Mouse (Mus musculus) myocyte (in vitro differentiated cells): ENCODE results near the gene Ssc5d. TPM values are rescaled to one million over a fixed set of nuclear protein-coding genes. Genes with fewer than 3 reads are reported as not detected.
A peak's percentile ranks its signal among the peaks of the same experiment; 100 is the strongest.
"Not testable (repeated sequence)": the region's sequence is repeated elsewhere in the genome, so short reads cannot be mapped to it uniquely, and the experiment has no call there.

Source experiments
- H3K27me3 ChIP-seq: one replicate; pipeline ENCODE4 v1.6.1; 2011; ENCODE audit not compliant: control insufficient read depth, insufficient read depth, insufficient read length
- H3K36me3 ChIP-seq: one replicate; pipeline ENCODE4 v1.6.1; 2011; ENCODE audit not compliant: control insufficient read depth, insufficient read depth
- H3K4me2 ChIP-seq: one replicate; pipeline ENCODE4 v1.6.1; 2011; ENCODE audit warnings: low read depth, control low read depth
- H3K4me3 ChIP-seq: one replicate; pipeline ENCODE4 v1.5.1; 2011; ENCODE audit warnings: mild to moderate bottlenecking, control low read depth, moderate library complexity
- H3K79me2 ChIP-seq: one replicate; pipeline ENCODE4 v1.6.1; 2011; ENCODE audit not compliant: control insufficient read depth, insufficient read depth
- H3ac ChIP-seq: one replicate; pipeline ENCODE4 v1.6.1; 2011; ENCODE audit not compliant: control insufficient read depth, insufficient read length
- CEBPB ChIP-seq: IDR thresholded peaks from 2 replicates; pipeline ENCODE4 v1.6.1; 2011; ENCODE audit warnings: mild to moderate bottlenecking, moderate library complexity; ENCODE audit not compliant: poor library complexity, insufficient read depth, severe bottlenecking
- E2F4 ChIP-seq: IDR thresholded peaks from one replicate; pipeline ENCODE4 v1.6.1; 2011; ENCODE audit warnings: mild to moderate bottlenecking, control low read depth, moderate library complexity; ENCODE audit not compliant: insufficient read depth
- MAX ChIP-seq: IDR thresholded peaks from one replicate; pipeline ENCODE4 v1.6.1; 2011; ENCODE audit warnings: low read depth, mild to moderate bottlenecking, control low read depth
- MYOD1 ChIP-seq, 3 experiments: IDR thresholded peaks; one replicate each; pipeline ENCODE4 v1.6.1; 2011; ENCODE audit warnings: control low read depth in 2 of 3, low read depth in 2 of 3, mild to moderate bottlenecking in 2 of 3, moderate library complexity in 1 of 3; ENCODE audit not compliant: insufficient read length in 2 of 3, control insufficient read depth in 1 of 3
- MYOG ChIP-seq, 3 experiments: IDR thresholded peaks; one replicate each; pipeline ENCODE4 v1.6.1; 2011; ENCODE audit warnings: control low read depth in 2 of 3, low read depth in 2 of 3, mild to moderate bottlenecking in 2 of 3; ENCODE audit not compliant: insufficient read length in 2 of 3, control insufficient read depth in 1 of 3, insufficient read depth in 1 of 3
- POLR2A ChIP-seq: IDR thresholded peaks from one replicate; pipeline ENCODE4 v1.6.1; 2011; ENCODE audit warnings: low read depth, mild to moderate bottlenecking, control low read depth, moderate library complexity; ENCODE audit not compliant: insufficient read length
- POLR2AphosphoS2 ChIP-seq: IDR thresholded peaks from one replicate; pipeline ENCODE4 v1.6.1; 2011; ENCODE audit warnings: low read depth, control low read depth; ENCODE audit not compliant: insufficient read length
- REST ChIP-seq: IDR thresholded peaks from one replicate; pipeline ENCODE4 v1.6.1; 2011; ENCODE audit warnings: mild to moderate bottlenecking, control low read depth, moderate library complexity; ENCODE audit not compliant: insufficient read depth, insufficient read length
- SRF ChIP-seq: IDR thresholded peaks from one replicate; pipeline ENCODE4 v1.6.1; 2011; ENCODE audit warnings: low read depth; ENCODE audit not compliant: control insufficient read depth, insufficient read length
- TCF12 ChIP-seq: IDR thresholded peaks from one replicate; pipeline ENCODE4 v1.6.1; 2011; ENCODE audit warnings: mild to moderate bottlenecking, control low read depth; ENCODE audit not compliant: poor library complexity, insufficient read depth, severe bottlenecking
- TCF3 ChIP-seq: IDR thresholded peaks from one replicate; pipeline ENCODE4 v1.6.1; 2011; ENCODE audit warnings: low read depth, control low read depth; ENCODE audit not compliant: insufficient read length
- USF1 ChIP-seq: IDR thresholded peaks from one replicate; pipeline ENCODE4 v1.6.1; 2011; ENCODE audit warnings: low read depth, mild to moderate bottlenecking, control low read depth, moderate library complexity
- polyA plus RNA-seq: library from polyadenylated mRNA; unstranded; fragments of >200 nt; fragmentation: generic; extraction: Trizol; gene quantifications from one replicate; pipeline ENCODE4 v1.2.1, GENCODE M21; 2012; ENCODE audit warnings: missing spikeins

Ssc5d gene
- polyA plus RNA-seq: 13.6 TPM

GRCm38 (mm10) chr7:4925441-4926381 is at the start of gene Ssc5d:
Gene Ssc5d, plus strand, starts transcription at chr7:4925785.
- H3K27me3 ChIP-seq: no peaks in the 10 kb centered on the region
- no peak within 1 kb of the TSS for H3ac ChIP-seq
- H3K36me3 ChIP-seq: no peaks in the 10 kb centered on the region
- H3K4me3 ChIP-seq: peak within 1 kb of the TSS; percentile 7
- H3K4me2 ChIP-seq: peak within 1 kb of the TSS; percentile 84
- TF ChIP-seq MYOG (IDR thresholded peaks at IDR 0.05; ENCODE audit: control insufficient read depth in 1 of 3, insufficient read depth in 1 of 3, insufficient read length in 2 of 3, low read depth in 2 of 3): peak in 2 of 3 experiments; percentile 73 to 79
- peak; percentile 74 for TF ChIP-seq USF1
- peak; percentile 29 to 77 (median 76) for TF ChIP-seq MYOD1 (IDR thresholded peaks at IDR 0.05; ENCODE audit: control insufficient read depth in 1 of 3, insufficient read length in 2 of 3, low read depth in 2 of 3)
- peak; percentile 57 for TF ChIP-seq POLR2A
- no peak for TF ChIP-seq REST
- no peak for TF ChIP-seq TCF3
- peak; percentile 62 for TF ChIP-seq POLR2AphosphoS2
- no peaks in the 10 kb centered on the region for H3K79me2 ChIP-seq

- H3K4me3 ChIP-seq: peak within 1 kb of the TSS; percentile 20
- no peaks in the 10 kb centered on the region for H3K79me2 ChIP-seq
- TF ChIP-seq POLR2AphosphoS2 (peak; percentile 57), SRF (no peak), POLR2A (peak; percentile 70)
- peak within 1 kb of the TSS; percentile 81 for H3K4me2 ChIP-seq
- H3ac ChIP-seq: no peak within 1 kb of the TSS
- no peaks in the 10 kb centered on the region for H3K36me3 ChIP-seq
- no peaks in the 10 kb centered on the region for H3K27me3 ChIP-seq
These were observed 48.8 kb upstream of the Ssc5d start, which contains the start of gene Isoc2a for GRCm38 (mm10) chr7:4876753-4877221. Gene Isoc2a, plus strand, starts transcription at chr7:4877153.

GRCm38 (mm10) chr7:4877226-4877625 is 48.4 kb upstream of the Ssc5d start:
- Histone ChIP-seq H3K4me2 (peak overlapping the region; percentile 81), H3ac (no peak overlapping the region), H3K36me3 (no peaks in the 10 kb centered on the region), H3K4me3 (peak overlapping the region; percentile 20), H3K79me2 (no peaks in the 10 kb centered on the region), H3K27me3 (no peaks in the 10 kb centered on the region)
- TF ChIP-seq REST: no peak

GRCm38 (mm10) chr7:4878186-4878585 is 47.4 kb upstream of the Ssc5d start:
- Histone ChIP-seq H3K4me3 (no peak overlapping the region), H3K79me2 (no peaks in the 10 kb centered on the region), H3K36me3 (no peaks in the 10 kb centered on the region), H3K4me2 (no peak overlapping the region), H3ac (no peak overlapping the region), H3K27me3 (no peaks in the 10 kb centered on the region)
- TF ChIP-seq CEBPB (no peak), USF1 (no peak), TCF3 (no peak), POLR2A (no peak), POLR2AphosphoS2 (no peak), MYOG (IDR thresholded peaks at IDR 0.05; ENCODE audit: control insufficient read depth in 1 of 3, insufficient read depth in 1 of 3, insufficient read length in 2 of 3, low read depth in 2 of 3) (no peak), MYOD1 (IDR thresholded peaks at IDR 0.05; ENCODE audit: control insufficient read depth in 1 of 3, insufficient read length in 2 of 3, low read depth in 2 of 3) (no peak), MAX (no peak), REST (no peak), E2F4 (no peak), SRF (no peak), TCF12 (no peak)

- H3K4me3 ChIP-seq, H3K36me3 ChIP-seq, H3K27me3 ChIP-seq, H3K79me2 ChIP-seq, H3ac ChIP-seq, H3K4me2 ChIP-seq: not testable (repeated sequence)
These were observed 46.5 kb upstream of the Ssc5d start for GRCm38 (mm10) chr7:4879036-4879435.
